Mouse (Mus musculus) G1E-ER4 (cell line): Measurements from ENCODE around the gene 2310009B15Rik. TPM values are rescaled to one million over a fixed set of nuclear protein-coding genes. Genes with fewer than 3 reads are reported as not detected.
"Not testable (repeated sequence)": the region's sequence is repeated elsewhere in the genome, so short reads cannot be mapped to it uniquely, and the experiment has no call there.

Source experiments
- GATA1 ChIP-seq: IDR thresholded peaks from one replicate; pipeline ENCODE4 v1.8.0; 2012; ENCODE audit warnings: low read length, inconsistent platforms
- polyA plus RNA-seq: library from polyadenylated mRNA; stranded (reverse); fragments of >175 nt; gene quantifications from 2 replicates; pipeline ENCODE4 v1.2.3, GENCODE M21; 2012

Gene 2310009B15Rik
- polyA plus RNA-seq: 109 and 145 TPM in 2 replicates

DNA sequence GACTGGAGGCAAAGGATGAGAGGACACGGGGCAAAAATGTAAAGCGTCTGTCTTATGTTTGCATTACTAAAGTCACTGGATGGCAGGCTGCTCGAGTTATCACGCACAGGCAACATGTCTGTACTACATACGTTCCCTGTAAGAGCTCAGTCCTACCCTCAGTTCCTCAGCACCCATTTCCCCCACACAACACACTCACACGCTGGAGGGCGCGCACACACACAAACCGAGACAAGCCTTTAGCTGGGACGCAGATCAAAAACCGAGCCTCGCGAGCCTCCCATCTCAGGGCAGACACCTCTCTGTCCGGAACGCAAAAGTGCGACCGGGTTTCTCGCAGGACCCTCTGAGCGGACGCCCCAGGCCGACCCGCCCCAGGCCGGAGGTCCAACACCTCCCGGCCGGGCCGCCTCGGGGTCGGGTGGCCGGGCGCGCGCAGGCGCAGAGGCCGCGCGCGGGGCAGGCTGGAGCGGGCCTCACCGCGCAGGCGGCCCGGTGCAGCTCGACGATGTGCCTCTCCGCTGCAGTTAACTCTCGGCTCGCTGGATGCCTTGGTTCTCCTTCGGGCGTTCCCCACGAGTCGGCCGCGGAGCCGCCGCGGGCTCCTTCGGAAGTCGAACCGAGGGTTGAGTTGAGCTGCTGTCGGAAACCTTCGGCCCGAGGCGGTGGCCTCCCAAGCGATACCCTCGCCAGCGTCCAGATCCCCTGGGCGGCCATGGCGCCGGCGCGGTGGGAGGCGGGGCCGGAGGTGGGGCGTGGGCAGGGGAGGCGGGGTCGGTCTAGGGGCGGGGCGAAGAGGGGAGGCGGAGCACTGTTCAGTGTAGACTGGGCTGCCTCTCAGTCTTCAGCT lies at the start of gene 2310009B15Rik:
2310009B15Rik (minus strand) TSS at position 752 of the 850 bp plus-strand sequence.
- TF ChIP-seq GATA1: not testable (repeated sequence)

- no peak for TF ChIP-seq GATA1
Observed at GRCm38 (mm10) chr1:138906256-138906655, 49.6 kb upstream of the 2310009B15Rik start.

DNA sequence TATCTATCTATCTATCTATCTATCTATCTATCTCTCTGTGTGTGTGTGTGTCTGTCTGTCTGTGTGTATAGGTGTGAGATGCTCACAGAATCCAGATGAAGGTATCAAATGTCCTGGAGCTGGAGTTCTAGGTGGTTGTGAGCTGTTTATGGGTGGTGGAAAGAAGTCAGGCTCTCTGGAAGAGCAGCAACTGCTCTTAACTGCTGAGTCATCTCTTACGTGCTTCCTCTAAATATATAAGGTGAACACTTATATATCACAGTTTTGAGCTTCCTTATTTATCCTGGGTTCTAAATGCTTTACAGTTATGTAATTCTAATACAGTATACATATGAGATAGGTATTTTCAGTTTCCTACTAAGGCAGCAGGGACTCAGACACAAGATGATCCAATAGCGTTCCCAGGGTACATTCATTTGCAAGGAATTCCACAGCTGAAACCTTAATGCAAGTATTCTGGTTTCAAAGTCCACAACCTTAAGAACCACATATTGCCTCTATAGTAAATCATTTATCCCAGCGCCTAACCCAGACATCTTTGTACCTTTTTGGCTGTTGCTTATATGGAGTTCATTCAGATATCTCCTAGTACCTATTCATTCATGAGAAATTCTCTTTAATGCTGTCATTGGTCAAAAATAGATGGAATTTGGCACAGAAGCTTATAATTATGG lies 48.6 kb upstream of the 2310009B15Rik start:
- TF ChIP-seq GATA1: no peak

DNA sequence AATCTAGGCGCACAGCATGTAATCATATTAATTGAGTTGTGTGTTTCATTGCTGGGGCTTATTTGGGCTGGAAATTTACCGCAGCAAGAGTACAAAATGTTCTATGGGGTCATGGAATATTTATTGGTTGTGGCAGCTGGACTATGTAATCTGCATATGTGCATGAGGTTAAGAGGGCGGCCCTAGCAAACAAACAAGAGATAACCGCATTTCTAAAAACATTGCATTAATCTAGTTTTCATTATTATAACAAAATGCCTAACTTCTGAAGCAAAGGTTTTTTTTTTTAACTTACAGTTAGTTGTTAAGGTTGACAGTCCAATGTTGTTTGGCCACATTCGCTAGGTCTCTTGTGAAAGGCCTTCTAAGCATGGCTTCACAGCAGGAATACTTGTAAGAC lies 47.2 kb upstream of the 2310009B15Rik start:
- no peak for TF ChIP-seq GATA1

GRCm38 (mm10) chr1:138901431-138902117 lies 44.9 kb upstream of the 2310009B15Rik start:
- no peak for TF ChIP-seq GATA1

GRCm38 (mm10) chr1:138896088-138896487 lies 39.4 kb upstream of the 2310009B15Rik start:
- no peak for TF ChIP-seq GATA1

DNA sequence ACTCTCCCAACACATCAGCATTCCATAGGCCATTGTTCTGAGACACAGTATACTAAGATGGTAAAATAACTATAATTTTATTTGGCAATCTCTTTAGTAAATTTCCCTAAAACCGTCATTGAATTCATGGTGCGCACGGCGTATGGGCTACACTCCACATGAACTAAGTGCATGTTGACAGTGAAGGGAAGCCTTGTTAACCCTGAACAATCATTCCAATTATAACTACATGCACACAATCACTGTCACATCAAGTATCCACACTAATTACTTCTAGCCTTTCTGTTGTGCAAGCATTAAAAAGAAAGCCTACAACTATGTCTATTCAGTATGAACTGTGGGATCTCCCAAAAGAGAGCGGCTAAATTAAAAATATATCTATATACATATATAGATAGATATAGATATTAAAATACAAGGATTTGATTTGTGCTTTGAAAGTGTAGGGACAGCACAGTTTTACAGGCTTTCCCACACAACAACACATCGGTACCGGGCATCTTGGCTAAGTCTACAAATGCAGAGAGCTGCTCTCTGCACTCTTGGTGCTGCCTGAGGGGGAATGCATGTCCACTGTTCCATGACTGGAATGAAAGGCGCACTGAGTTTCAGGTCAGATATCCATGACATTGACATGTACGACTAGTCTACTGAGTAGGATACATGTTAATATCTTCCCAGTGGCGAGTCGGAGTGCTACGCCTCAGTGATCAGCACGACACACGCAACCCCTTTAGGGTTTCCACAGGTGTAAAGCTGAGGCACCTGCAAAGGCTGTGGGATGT lies 21.0 kb upstream of the 2310009B15Rik start:
- no peak for TF ChIP-seq GATA1

GRCm38 (mm10) chr1:138876371-138877045 lies 19.9 kb upstream of the 2310009B15Rik start:
- no peak for TF ChIP-seq GATA1

GRCm38 (mm10) chr1:138850823-138851222 lies 5.8 kb downstream of the 2310009B15Rik start:
- no peak for TF ChIP-seq GATA1

DNA sequence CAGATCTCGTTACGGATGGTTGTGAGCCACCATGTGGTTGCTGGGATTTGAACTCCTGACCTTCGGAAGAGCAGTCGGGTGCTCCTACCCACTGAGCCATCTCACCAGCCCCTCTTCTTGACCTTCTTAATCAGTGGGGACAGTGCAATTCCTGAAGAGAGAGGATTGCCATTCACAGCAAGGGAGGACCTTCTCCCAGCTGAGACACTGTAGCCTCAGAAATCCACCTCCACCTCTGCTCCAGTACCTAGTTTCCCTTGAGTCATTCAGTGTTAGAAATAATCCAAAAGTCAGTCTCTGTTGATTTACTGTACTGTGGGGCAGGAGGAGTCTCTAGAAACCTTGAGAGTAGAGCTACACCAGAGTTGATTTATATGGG lies 6.5 kb downstream of the 2310009B15Rik start:
- no peak for TF ChIP-seq GATA1

DNA sequence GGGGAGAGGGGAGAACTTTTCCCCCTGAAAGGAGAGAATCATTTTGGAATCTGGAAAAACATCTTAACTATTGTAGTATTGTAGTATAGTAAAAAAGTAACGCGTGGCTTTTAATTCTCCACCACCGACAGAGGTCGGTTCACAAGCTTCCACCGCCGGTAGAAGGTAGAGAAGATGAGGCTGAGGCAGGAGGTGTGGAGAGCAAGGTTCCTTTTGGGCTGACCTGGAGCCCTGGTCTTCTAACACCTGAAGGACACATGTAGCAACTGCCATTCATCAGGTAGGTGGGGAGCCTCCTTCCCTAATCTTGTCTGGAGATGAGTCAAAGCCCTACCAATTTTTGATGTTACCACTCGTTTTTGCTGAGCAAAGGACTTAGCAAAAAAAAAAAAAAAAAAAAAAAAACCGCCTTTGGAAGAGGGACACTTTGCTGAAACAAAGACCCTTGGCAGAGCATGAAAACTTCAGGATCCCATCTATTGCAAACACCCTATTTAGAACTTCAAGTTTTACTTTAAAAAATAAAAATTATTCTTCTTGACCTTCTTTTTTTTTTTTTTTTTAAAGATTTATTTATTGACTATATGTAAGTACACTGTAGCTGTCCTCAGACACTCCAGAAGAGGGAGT lies 7.0 kb downstream of the 2310009B15Rik start:
- no peak for TF ChIP-seq GATA1

GRCm38 (mm10) chr1:138848511-138849109 lies 8.0 kb downstream of the 2310009B15Rik start, which contains the start of gene Lhx9:
Gene Lhx9 (minus strand): TSS chr1:138848577.
- no peak for TF ChIP-seq GATA1

DNA sequence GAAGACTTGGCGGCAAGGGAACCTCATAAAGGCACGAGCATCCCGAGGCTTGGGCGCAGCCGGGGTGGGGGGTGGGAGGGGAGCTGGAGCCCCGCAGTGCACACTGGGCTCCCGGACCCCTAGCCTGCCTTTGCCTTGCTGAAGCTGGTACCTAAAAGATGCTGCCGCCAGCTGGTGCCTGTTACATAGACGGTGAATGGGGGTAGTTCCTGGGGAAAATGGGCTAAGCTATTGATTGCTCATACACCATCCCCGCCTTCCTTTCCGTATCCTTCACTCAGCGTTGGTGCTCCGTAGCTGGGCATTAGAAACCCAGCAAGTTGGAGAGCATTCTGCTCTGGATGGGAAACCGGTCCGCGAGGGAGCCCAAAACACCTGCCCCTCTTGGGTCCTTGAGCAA lies 8.6 kb downstream of the 2310009B15Rik start:
- no peak for TF ChIP-seq GATA1

DNA sequence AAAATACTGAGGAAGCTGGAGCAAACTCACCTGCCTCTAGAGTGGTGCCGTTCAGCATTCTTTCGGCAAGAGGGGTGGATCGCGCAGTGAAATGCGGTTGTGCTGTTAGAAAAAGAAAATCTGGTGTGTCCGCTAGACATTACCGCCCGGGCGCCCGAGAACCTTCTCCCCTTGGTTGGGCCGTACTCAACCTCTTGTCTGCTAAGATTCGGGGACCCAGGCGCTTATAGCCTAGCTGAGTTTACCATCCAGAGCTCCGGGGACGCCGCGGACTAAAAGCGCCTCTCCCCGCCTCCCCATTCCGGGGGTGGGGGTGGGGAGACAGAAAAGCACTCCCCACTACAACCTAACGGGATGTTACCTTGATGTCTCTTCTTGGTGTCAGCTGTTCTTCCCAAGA lies 9.5 kb downstream of the 2310009B15Rik start:
- TF ChIP-seq GATA1: no peak
